In the genomic region with DNA sequence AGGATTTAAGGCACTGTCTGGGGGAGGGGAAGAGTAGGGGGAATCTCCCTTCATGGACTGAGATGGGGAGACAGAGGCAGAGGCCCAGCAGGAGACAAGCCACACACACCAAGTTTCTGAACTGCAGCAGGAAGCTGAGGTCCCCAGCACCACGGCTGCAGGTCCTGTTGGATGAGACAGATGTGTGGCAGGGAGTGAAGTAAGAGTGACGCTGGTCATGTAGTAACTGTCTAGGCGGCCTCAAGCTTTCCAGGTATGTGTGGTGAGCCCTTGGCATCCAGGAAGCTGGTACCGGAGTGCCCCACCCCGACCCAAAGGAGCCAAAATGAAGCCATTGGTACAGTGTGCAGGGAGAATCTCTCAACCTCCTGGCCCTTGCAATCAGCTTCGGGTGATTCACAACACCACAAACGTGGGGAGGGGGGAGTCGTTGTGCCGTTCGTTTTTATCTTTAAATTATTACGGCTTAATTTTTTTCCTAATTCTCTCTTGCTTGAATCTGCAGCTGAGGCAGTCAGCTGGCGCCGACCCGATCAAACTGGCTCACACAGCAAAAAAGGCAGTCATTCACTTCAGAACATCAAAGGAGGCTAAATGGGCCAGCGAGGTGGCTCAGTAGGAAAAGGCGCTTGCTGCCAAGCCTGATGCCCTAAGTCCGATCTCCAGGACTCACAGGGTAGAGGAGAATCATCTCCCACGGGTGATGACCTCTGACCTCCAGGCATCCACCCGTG, we compare ENCODE assay signal across 9 mouse cellular contexts. TPM values are rescaled to one million over a fixed set of nuclear protein-coding genes. Genes with fewer than 3 reads are reported as not detected.
DNase-seq lines count a peak whose midpoint lies in the region; ATAC-seq lines count a peak whose summit lies in the region.
"Had no signal": no experiment of that assay in that cellular context is flagged by ENCODE, and none has a peak within 500 bp of the region (broad histone marks: within the 10 kb centered on the region; RNA-seq: fewer than 3 reads in every experiment).

No protein-coding gene starts in this region.

- H3K4me2 ChIP-seq in kidney, embryonic 14.5 days (replicated peaks; ENCODE audit: low read depth, low read length), result peak overlapping the region; percentile 24
- peak overlapping the region; percentile 57 for H3K4me2 ChIP-seq in embryonic facial prominence, embryonic 14.5 days (ENCODE audit: low read depth, low read length)
- H3K4me2 ChIP-seq in liver, embryonic 16.5 days (ENCODE audit: low read depth, low read length), result peak overlapping the region; percentile 9; the same call in 1 of the 2 replicates

- DNase-seq in kidney, postnatal 25 days, result no peak
- peak; percentile 28 for DNase-seq in NIH3T3 (ENCODE audit: low read depth)
- no peak for DNase-seq in embryonic facial prominence, embryonic 14.5 days (ENCODE audit: low spot score)
- DNase-seq in layer of hippocampus, adult 9-10 months (ENCODE audit: low spot score), result no peak
- DNase-seq in adrenal gland, postnatal 10 days, result no peak

- no peak for ATAC-seq in kidney, embryonic 14.5 days (ENCODE audit: low FRiP score, low TSS enrichment)
- ATAC-seq in embryonic facial prominence, embryonic 14.5 days (ENCODE audit: low read depth), result no peak
- no peak for ATAC-seq in liver, embryonic 16.5 days (ENCODE audit: low read depth)
- ATAC-seq in erythroblast, adult 5-6 weeks (replicated peaks; ENCODE audit: low FRiP score, poor library complexity, severe bottlenecking), result no peak
- ATAC-seq: Patski had no signal

- peak overlapping the region; percentile 12; the same call in 1 of the 2 replicates for H3K4me3 ChIP-seq in kidney, embryonic 14.5 days (ENCODE audit: low read length)
- peak overlapping the region; percentile 53 for H3K4me3 ChIP-seq in embryonic facial prominence, embryonic 14.5 days (ENCODE audit: low read depth, low read length)
- H3K4me3 ChIP-seq in liver, embryonic 16.5 days (ENCODE audit: low read depth, low read length), result no peak overlapping the region

- H3K27me3 ChIP-seq in kidney, embryonic 14.5 days (ENCODE audit: control insufficient read depth, insufficient read depth, low read length), result no peaks in the 10 kb centered on the region
- no peaks in the 10 kb centered on the region for H3K27me3 ChIP-seq in embryonic facial prominence, embryonic 14.5 days (replicated peaks; ENCODE audit: control insufficient read depth, insufficient read depth, low read length)
- no peaks in the 10 kb centered on the region for H3K27me3 ChIP-seq in liver, embryonic 16.5 days (ENCODE audit: control insufficient read depth, insufficient read depth, low read depth, low read length)

- WGBS in kidney, embryonic 14.5 days, result 13% methylated on average over 19 of the region's 19 CpGs
- WGBS in embryonic facial prominence, embryonic 14.5 days, result 6% methylated on average over 19 of the region's 19 CpGs
- 30% methylated on average over 19 of the region's 19 CpGs for WGBS in liver, embryonic 16.5 days (ENCODE audit: insufficient replicate concordance)

- no peak overlapping the region; the same call in 1 of the 2 replicates for H3K9ac ChIP-seq in kidney, embryonic 14.5 days (ENCODE audit: low read depth, low read length)
- H3K9ac ChIP-seq in embryonic facial prominence, embryonic 14.5 days (ENCODE audit: low read depth, low read length), result peak overlapping the region; percentile 65
- peak overlapping the region; percentile 11; the same call in 1 of the 2 replicates for H3K9ac ChIP-seq in liver, embryonic 16.5 days (ENCODE audit: low read depth, low read length)

- peaks cover 25% of the 10 kb centered on the region for H3K4me1 ChIP-seq in kidney, embryonic 14.5 days (ENCODE audit: control insufficient read depth, insufficient read depth, low read length)
- peaks cover 38% of the 10 kb centered on the region for H3K4me1 ChIP-seq in embryonic facial prominence, embryonic 14.5 days (ENCODE audit: control insufficient read depth, insufficient read depth, low read length)
- H3K4me1 ChIP-seq in liver, embryonic 16.5 days (ENCODE audit: control insufficient read depth, low read depth, low read length), result peaks cover 2% of the 10 kb centered on the region; the same call in 1 of the 2 replicates

- H3K36me3 ChIP-seq in kidney, embryonic 14.5 days (ENCODE audit: control insufficient read depth, insufficient read depth, low read length), result peaks cover 5% of the 10 kb centered on the region; the same call in 1 of the 2 replicates
- peaks cover 28% of the 10 kb centered on the region for H3K36me3 ChIP-seq in embryonic facial prominence, embryonic 14.5 days (ENCODE audit: control insufficient read depth, insufficient read depth, low read length)
- no peaks in the 10 kb centered on the region for H3K36me3 ChIP-seq in liver, embryonic 16.5 days (ENCODE audit: control insufficient read depth, insufficient read depth)

- H3K9me3 ChIP-seq in kidney, embryonic 14.5 days (ENCODE audit: control insufficient read depth, low read length), result no peaks in the 10 kb centered on the region
- no peaks in the 10 kb centered on the region for H3K9me3 ChIP-seq in embryonic facial prominence, embryonic 14.5 days (ENCODE audit: control insufficient read depth, low read length)
- H3K9me3 ChIP-seq in liver, embryonic 16.5 days (replicated peaks; ENCODE audit: control insufficient read depth, low read length), result no peaks in the 10 kb centered on the region

- H3K27ac ChIP-seq in kidney, embryonic 14.5 days (ENCODE audit: low read depth, low read length), result peak overlapping the region; percentile 63; the same call in 1 of the 2 replicates
- peak overlapping the region; percentile 81 for H3K27ac ChIP-seq in embryonic facial prominence, embryonic 14.5 days (replicated peaks; ENCODE audit: low read depth, low read length)
- H3K27ac ChIP-seq in liver, embryonic 16.5 days (ENCODE audit: low read length), result no peak overlapping the region

RNA-seq across cellular contexts. Expression of gene Tmem119, which starts 3.0 kb away (rescaled TPM):
- 17.6 and 24.8 TPM in 2 replicates for polyA plus RNA-seq in kidney, embryonic 14.5 days (2014; fragmentation: Nextera tagmentation; extraction: Ambion mirVana)
- 94.4 and 109 TPM in 2 replicates for polyA plus RNA-seq in embryonic facial prominence, embryonic 14.5 days (2014; fragmentation: Nextera tagmentation; extraction: Ambion mirVana)
- polyA plus RNA-seq in liver, embryonic 16.5 days (2015; fragmentation: Nextera tagmentation; extraction: Ambion mirVana), result 3.6 and 4.5 TPM in 2 replicates
- total RNA-seq in adrenal gland, postnatal 10 days (2021), result 10 to 100 TPM; 14.0 to 18.0 TPM
- 2.7 TPM in 1 of 2 replicates, not detected in the other for total RNA-seq in erythroblast, adult 5-6 weeks (2015; ENCODE audit: low replicate concordance)
- 1.1 TPM in 1 of 2 replicates, not detected in the other for total RNA-seq in erythroblast, adult 5-6 weeks (2017; ENCODE audit: low replicate concordance)
- polyA plus RNA-seq: Patski had no signal

RNA-seq across cellular contexts. Expression of gene Iscu, which starts 24.8 kb away (rescaled TPM):
- 106 and 129 TPM in 2 replicates for polyA plus RNA-seq in kidney, embryonic 14.5 days (2014; fragmentation: Nextera tagmentation; extraction: Ambion mirVana)
- polyA plus RNA-seq in embryonic facial prominence, embryonic 14.5 days (2014; fragmentation: Nextera tagmentation; extraction: Ambion mirVana), result 103 and 107 TPM in 2 replicates
- polyA plus RNA-seq in liver, embryonic 16.5 days (2015; fragmentation: Nextera tagmentation; extraction: Ambion mirVana), result 82.4 and 83.7 TPM in 2 replicates
- 100 to 1,000 TPM; 344 to 362 TPM for total RNA-seq in adrenal gland, postnatal 10 days (2021)
- total RNA-seq in erythroblast, adult 5-6 weeks (2015; ENCODE audit: low replicate concordance), result 137 and 178 TPM in 2 replicates
- total RNA-seq in erythroblast, adult 5-6 weeks (2017; ENCODE audit: low replicate concordance), result 139 and 170 TPM in 2 replicates

RNA-seq across cellular contexts. Expression of gene Sart3, which starts 25.0 kb away (rescaled TPM):
- 30.0 and 53.0 TPM in 2 replicates for polyA plus RNA-seq in kidney, embryonic 14.5 days (2014; fragmentation: Nextera tagmentation; extraction: Ambion mirVana)
- polyA plus RNA-seq in embryonic facial prominence, embryonic 14.5 days (2014; fragmentation: Nextera tagmentation; extraction: Ambion mirVana), result 37.2 and 39.3 TPM in 2 replicates
- 13.9 and 15.7 TPM in 2 replicates for polyA plus RNA-seq in liver, embryonic 16.5 days (2015; fragmentation: Nextera tagmentation; extraction: Ambion mirVana)
- 10 to 100 TPM; 26.3 to 31.3 TPM for total RNA-seq in adrenal gland, postnatal 10 days (2021)
- 4.0 and 6.1 TPM in 2 replicates for total RNA-seq in erythroblast, adult 5-6 weeks (2015; ENCODE audit: low replicate concordance)
- total RNA-seq in erythroblast, adult 5-6 weeks (2017; ENCODE audit: low replicate concordance), result 13.8 and 23.1 TPM in 2 replicates

RNA-seq across cellular contexts. Expression of gene Selplg, which starts 35.1 kb away (rescaled TPM):
- 1.2 and 1.4 TPM in 2 replicates for polyA plus RNA-seq in kidney, embryonic 14.5 days (2014; fragmentation: Nextera tagmentation; extraction: Ambion mirVana)
- 4.9 and 5.2 TPM in 2 replicates for polyA plus RNA-seq in embryonic facial prominence, embryonic 14.5 days (2014; fragmentation: Nextera tagmentation; extraction: Ambion mirVana)
- 14.1 and 15.4 TPM in 2 replicates for polyA plus RNA-seq in liver, embryonic 16.5 days (2015; fragmentation: Nextera tagmentation; extraction: Ambion mirVana)
- 1 to 10 TPM; 6.6 to 6.9 TPM for total RNA-seq in adrenal gland, postnatal 10 days (2021)
- total RNA-seq in erythroblast, adult 5-6 weeks (2015; ENCODE audit: low replicate concordance), result 85.1 and 133 TPM in 2 replicates
- total RNA-seq in erythroblast, adult 5-6 weeks (2017; ENCODE audit: low replicate concordance), result 30.2 and 34.8 TPM in 2 replicates
